Mouse (Mus musculus) macrophage (primary cell): ENCODE measurements around the gene Rasip1. TPM values are rescaled to one million over a fixed set of nuclear protein-coding genes. Genes with fewer than 3 reads are reported as not detected.
"Not testable (repeated sequence)": the region's sequence is repeated elsewhere in the genome, so short reads cannot be mapped to it uniquely, and the experiment has no call there.

ENCODE experiments used
- H3K27ac ChIP-seq: fragments of 350-480 bp; formaldehyde crosslinking; 2 replicates; pipeline ENCODE4 v1.9.0; 2021
- H3K36me3 ChIP-seq: fragments of 350-480 bp; formaldehyde crosslinking; 2 replicates; pipeline ENCODE4 v1.9.0; 2021; ENCODE audit errors: inconsistent target
- H3K4me3 ChIP-seq: fragments of 350-480 bp; formaldehyde crosslinking; 2 replicates; pipeline ENCODE4 v1.9.0; 2021; ENCODE audit errors: inconsistent target
- H3K79me2 ChIP-seq: fragments of 350-480 bp; formaldehyde crosslinking; 2 replicates; pipeline ENCODE4 v1.9.0; 2021; ENCODE audit errors: inconsistent target
- WGBS: methylation state at CpG from one replicate; pipeline ENCODE4 v1.1.7; 2026; ENCODE audit warnings: inconsistent platforms; ENCODE audit not compliant: missing documents; 5-methylcytosine and 5-hydroxymethylcytosine counted together
- polyA plus RNA-seq: library from polyadenylated mRNA; stranded (reverse); fragments of 250-400 nt; gene quantifications from 3 replicates; pipeline ENCODE4 v1.2.4, GENCODE M21; 2018; ENCODE audit warnings: inconsistent platforms

The Rasip1 gene
- polyA plus RNA-seq, 1 experiment from 2014 or later, result 0.04 TPM

DNA sequence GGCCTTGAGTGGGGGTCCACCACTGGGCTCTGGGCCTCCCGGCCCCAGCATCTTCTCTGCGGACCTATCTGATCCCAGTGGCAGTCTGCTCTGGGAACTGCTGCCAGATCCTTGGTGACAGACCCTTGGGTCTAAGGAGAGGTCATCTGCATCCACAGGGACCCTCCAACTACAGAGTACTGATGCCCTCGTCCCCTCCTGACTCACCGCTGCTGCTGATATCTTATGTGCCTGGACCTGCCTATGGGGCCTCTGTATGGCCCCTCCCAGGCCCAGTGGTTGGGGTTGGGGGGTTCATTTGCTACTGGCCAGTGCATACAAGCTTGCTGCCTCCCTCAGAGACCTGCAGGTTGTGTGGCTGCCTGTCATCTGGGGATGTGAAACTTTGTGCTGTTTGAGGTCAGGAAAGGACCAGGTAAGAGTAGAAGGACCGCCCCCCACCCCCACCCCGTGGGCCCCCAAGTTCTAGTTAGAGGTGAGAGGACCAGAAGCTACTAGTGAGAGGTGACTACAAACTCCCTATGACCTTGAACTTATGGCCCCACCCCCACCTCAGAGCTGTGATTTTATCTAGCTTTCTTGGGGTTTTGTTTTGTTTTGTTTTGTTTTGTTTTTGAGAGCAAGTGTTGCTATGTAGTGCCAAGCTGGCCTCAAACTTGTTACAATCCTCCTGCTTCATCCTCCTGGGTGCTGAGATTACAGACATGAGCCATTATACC is 17.7 kb downstream of the Rasip1 start:
- Histone ChIP-seq H3K4me3 (no peak overlapping the region), H3K36me3 (no peaks in the 10 kb centered on the region), H3K79me2 (no peaks in the 10 kb centered on the region), H3K27ac (no peak overlapping the region)
- WGBS, result 83% methylated on average over 6 of the region's 6 CpGs

DNA sequence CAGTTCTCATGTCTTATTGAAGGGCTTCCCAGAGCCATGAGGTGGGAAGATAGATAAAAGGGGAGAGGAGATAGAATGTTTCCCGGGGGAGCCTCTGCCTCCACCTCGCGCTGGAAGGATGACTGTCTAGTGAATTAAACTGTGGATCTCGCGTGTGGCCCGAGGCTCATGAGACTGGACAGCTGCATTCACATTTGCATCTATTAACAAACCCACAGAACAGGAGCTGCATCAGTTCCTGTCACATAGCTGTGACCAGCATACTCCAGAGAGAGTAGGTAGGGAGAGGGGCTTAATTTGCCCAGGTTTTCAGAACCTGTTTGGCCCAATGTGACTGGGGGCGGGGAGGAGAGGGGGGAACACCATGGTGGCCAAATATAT is 18.3 kb downstream of the Rasip1 start:
- Histone ChIP-seq H3K36me3 (no peaks in the 10 kb centered on the region), H3K79me2 (no peaks in the 10 kb centered on the region), H3K27ac (no peak overlapping the region), H3K4me3 (no peak overlapping the region)
- 88% methylated on average over 7 of the region's 7 CpGs for WGBS

DNA sequence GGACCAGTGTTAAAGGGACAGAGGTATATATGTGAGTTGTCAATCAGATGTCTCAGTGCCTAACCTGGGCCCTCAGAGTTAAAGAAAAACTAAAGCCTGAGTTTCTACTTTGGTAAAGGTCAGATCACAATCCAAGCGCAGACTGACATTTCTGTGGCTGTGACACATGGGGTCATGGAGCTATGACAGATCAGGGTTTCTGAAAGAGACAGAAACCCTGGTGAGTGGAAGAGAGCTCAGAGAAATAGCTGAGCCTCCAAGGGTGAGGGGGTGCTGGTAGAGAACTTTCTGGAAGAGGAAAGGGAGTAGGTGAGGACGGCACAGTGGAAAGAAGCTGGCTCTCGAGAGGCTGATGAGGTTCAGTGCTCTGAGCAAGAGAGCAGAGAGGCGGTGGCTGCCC is 19.4 kb downstream of the Rasip1 start:
- Histone ChIP-seq H3K79me2 (no peaks in the 10 kb centered on the region), H3K36me3 (no peaks in the 10 kb centered on the region), H3K4me3 (no peak overlapping the region), H3K27ac (no peak overlapping the region)
- 87% methylated on average over 4 of the region's 4 CpGs for WGBS

DNA sequence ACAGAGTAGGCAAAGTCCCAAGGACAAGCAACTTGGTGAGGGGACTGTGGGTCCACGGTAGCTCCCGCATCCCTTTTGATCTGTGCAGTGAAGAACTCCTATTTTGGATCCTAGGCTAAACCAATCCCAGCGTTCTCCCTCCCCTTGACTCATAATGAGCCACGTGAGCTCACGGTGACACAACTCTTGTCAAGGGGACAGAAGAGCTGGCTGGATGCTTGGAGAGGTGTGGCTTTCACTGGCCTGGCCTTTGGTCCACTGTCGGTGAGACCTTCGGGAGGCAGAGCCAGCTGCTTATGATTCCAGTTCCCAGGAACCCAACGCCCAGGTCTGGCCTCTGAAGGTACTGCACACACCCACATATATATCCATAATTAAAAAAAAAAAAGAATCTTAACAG is 22.1 kb downstream of the Rasip1 start:
- Histone ChIP-seq H3K4me3 (no peak overlapping the region), H3K36me3 (no peaks in the 10 kb centered on the region), H3K79me2 (no peaks in the 10 kb centered on the region), H3K27ac (no peak overlapping the region)
- 87% methylated on average over 7 of the region's 8 CpGs for WGBS

DNA sequence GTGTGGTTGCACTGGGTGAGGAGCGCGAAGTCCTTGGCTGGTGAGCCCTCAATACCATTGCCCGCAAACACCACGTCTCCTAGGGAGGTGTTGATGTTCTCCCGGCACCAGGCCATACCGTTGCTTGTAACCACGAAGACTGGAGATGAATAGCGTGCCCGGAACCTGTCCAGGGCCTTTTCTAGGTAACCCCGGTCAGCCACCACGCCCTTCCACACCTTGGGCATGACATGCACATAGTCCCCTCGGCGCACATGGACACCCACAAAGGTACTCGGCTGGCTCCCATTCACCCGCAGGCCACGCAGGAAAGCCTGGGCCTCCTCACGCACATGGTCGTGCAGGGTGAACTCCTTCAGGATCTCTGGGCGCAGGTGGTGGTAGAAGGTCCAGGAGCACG is 23.2 kb downstream of the Rasip1 start:
- H3K27ac ChIP-seq, H3K4me3 ChIP-seq, H3K79me2 ChIP-seq, H3K36me3 ChIP-seq: not testable (repeated sequence)
- 86% methylated on average over 6 of the region's 20 CpGs for WGBS

DNA sequence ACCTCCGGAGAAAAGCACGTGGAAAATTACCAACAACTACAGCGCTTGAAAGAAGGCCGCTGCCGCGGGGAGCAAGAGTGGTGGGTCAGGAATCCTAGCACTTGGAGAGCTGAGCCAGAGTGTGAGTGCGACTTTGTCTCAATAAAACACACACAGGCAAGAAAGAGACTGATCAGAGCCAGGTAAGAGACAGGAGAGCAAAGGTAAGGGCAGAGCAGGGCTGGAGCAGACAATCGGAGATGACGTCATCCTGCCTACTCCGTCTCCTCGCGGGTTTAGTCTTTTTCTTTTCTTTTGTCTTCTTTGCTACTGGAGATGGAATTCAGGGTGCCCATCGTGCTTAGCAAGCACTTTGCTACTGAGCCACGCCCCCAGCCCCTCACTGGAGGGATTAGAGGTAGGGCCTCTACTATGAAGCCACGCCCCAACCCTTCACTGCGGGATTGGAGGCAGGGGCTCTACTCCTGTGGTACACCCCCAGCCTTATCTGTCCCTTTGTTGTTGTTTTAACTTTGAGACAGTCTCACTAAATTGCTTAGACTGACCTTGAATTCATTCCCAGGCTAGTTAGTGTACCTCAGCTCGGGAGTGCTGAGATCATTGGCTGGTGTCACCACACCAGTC is 27.2 kb downstream of the Rasip1 start:
- Histone ChIP-seq H3K4me3 (no peak overlapping the region), H3K36me3 (no peaks in the 10 kb centered on the region), H3K79me2 (no peaks in the 10 kb centered on the region), H3K27ac (no peak overlapping the region)
- 62% methylated on average over 17 of the region's 17 CpGs for WGBS

DNA sequence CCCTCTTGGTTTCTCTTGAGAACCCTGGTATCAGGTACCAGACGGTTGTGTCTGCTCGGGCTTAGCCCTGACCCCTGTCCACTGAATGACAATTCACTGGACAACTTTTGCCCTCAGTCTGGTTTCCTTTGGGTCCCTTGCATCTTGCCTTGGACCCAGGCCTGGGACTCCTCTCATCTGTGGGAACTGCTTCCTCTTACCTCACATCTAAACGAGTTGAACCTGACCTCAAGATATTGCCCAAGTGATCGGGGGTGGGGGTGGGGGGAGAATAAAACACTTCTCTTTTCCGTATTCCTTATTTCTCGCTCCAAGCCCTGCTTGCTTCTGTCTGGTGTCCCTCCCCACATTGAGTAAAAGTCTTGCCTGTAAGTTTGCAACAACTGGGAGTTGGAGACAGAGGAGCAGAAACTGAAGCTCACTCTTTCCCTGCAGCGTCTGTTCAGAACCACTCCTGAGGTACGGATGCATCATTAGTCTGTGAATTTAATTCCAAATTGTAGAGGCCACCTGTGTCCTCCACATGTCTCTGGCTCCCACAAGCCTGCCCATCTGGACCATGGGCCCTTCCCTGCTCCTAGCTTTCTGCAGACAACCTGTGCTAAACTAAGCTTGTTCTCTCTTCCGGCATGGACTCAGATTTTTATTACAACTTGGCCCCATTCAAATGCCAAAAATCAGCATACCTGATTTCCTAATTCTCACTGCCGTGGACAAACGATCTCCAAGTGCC is 33.6 kb downstream of the Rasip1 start:
- Histone ChIP-seq H3K27ac (no peak overlapping the region), H3K4me3 (no peak overlapping the region), H3K79me2 (no peaks in the 10 kb centered on the region), H3K36me3 (no peaks in the 10 kb centered on the region)
- WGBS, result 37% methylated on average over 11 of the region's 11 CpGs

DNA sequence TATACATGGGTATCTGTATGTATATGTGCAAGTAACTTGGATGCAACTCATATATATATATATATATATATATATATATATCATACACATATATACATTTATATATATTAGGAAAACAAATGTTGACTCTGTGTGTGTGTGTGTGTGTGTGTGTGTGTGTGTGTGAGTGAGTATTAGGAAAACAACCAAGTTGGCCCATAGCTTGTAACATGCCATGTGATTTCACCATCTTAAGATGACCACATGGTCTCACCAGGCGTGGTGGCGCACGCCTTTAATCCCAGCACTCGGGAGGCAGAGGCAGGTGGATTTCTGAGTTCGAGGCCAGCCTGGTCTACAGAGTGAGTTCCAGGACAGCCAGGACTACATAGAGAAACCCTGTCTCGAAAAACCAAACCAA is 34.4 kb downstream of the Rasip1 start:
- H3K27ac ChIP-seq, result not testable (repeated sequence)

DNA sequence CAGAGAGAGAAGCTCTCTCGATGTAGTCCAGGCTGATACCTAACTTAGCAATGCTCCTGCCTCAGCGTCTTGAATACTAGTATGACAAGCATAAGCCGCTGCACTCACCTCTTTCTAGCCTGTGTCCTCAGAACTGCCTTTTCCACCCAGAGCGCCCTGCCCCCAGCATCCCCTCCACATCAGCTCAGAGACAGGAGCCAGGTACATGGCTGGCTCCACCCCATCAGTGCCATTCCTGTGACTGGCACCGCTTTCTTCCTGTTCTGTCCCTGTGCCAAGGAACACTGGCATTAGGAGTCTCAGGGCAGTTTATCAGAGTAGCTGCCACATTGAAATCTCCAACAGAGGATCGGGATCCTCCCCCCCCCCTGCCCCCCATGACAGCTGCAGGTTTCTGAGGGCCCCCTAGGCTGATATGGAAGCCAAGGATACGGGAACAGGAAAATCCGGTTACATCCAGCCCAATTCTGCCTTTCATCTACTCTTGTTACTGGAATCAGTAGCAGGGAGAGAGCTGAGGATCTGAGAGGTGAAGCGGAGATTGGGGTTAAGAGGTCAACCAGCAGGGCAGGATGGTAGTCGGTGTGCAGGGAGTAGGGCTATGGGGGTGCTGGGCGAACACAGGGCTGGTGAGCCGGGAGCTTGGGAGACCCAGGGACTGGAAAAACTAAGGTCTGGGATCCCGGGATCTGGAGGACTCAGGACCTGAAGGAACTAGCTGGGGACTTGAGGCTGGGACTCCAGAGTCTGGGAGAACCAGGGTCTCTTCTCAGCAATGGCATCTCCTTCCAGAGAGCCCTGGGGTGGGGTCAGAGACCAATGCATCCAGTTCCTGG is 38.2 kb downstream of the Rasip1 start:
- Histone ChIP-seq H3K4me3 (no peak overlapping the region), H3K79me2 (no peaks in the 10 kb centered on the region), H3K27ac (no peak overlapping the region), H3K36me3 (no peaks in the 10 kb centered on the region)
- WGBS, result 77% methylated on average over 13 of the region's 13 CpGs

More for the DNA sequence above, 34.4 kb downstream of the Rasip1 start:
- H3K4me3 ChIP-seq, H3K79me2 ChIP-seq, H3K36me3 ChIP-seq: not testable (repeated sequence)
- 87% methylated on average over 5 of the region's 6 CpGs for WGBS

DNA sequence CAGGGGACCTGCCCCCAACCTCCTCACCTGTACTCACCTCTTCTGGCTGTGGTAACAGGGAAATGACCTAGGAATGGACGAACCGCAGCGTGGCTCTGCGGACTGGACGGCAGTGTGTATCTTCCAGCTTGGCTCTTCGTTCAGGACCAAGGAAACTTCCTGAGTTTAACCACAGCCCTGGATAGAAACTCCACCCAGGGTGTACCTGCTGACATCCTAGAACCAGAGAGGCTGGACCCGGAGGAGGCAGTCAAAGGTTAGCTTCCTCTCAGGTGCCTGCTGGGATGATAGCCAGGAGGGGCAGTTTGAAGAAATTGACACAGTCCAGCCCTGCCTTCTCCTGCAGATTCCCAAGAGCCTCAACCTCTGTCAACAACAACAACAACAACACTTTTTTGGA is 38.9 kb downstream of the Rasip1 start, which contains the start of gene Fut2:
Fut2 (minus strand) TSS at position 234 of the 400 bp plus-strand sequence.
- 78% methylated on average over 7 of the region's 7 CpGs for WGBS
- H3K27ac ChIP-seq, result no peak within 1 kb of the TSS
- H3K4me3 ChIP-seq, result no peak within 1 kb of the TSS
- no peaks in the 10 kb centered on the region for H3K36me3 ChIP-seq
- H3K79me2 ChIP-seq, result no peaks in the 10 kb centered on the region

DNA sequence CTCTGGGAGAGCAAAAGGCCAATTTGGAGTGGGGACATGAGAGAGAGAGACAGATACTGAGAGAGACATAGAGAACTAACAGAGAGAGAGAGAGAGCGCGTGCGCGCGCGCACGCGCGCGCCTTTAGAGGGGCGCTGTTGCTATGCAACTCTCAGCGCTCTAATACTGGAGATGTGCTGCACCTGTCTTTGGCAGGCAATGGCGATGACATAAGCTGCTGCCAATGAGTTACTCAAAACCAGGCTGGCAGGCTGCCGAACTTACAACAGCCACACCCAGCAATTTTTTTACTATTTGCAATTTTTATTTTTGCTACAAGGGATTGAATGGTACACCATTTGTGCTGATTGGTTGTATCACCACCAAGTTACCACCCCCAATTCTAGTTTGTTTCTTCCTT is 40.5 kb downstream of the Rasip1 start:
- no peak overlapping the region for H3K4me3 ChIP-seq
- H3K79me2 ChIP-seq, result no peaks in the 10 kb centered on the region
- H3K27ac ChIP-seq, result no peak overlapping the region
- no peaks in the 10 kb centered on the region for H3K36me3 ChIP-seq
- 96% methylated on average over 14 of the region's 14 CpGs for WGBS

DNA sequence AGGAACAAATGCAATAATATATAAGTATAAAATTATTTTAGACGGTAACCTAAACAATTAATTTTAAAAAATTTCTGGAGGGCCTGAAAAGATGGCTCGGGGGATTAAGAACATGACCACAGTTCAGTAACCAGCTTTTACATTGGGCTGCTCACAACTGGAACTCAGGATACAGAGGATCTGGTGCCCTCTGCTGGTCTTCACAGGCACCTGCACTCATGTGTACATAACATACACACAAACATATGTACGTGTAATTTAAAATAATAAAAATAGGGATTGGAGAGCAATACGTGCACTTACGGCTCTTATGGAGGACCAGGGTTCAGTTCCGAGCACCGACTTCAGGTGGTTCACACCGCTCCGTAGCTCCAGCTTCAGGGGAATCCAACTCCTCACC is 41.6 kb downstream of the Rasip1 start:
- Histone ChIP-seq H3K4me3 (no peak overlapping the region), H3K36me3 (no peaks in the 10 kb centered on the region), H3K79me2 (no peaks in the 10 kb centered on the region), H3K27ac (no peak overlapping the region)
- 95% methylated on average over 9 of the region's 9 CpGs for WGBS

DNA sequence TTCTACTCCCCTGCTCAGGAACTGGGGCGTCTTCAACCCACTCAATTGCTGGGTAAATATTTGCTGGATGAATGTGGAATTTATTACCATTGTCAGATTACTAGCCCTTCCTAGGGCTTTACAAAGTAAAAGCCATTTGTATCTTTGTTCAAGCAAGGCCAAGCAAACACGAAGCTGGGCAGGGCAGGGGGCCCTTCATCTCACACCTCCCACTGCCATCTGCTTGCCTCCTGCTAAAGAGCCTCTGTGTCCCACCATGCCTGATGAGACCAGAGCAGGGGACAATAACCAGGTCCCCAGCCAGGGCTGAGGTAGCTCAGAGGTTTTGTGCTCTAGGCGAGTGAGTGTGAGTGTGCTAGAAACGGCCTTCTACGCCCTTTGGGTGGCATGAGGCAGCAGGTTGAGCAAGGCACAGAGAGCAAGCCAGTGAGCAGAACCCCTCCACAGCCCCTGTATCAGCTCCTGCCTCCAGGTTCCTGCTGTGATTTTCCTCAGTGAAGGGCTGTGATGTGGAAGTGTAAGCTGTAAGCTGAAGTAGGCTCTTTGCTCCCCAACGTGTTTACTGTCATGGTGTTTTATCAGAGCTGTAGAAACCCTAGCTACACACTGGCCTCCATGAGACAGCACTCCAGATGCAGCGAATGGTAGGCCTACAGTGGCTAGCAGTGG is 50.5 kb downstream of the Rasip1 start:
- no peak overlapping the region for H3K27ac ChIP-seq
- no peak overlapping the region for H3K4me3 ChIP-seq
- 94% methylated on average over 7 of the region's 7 CpGs for WGBS
- no peaks in the 10 kb centered on the region for H3K79me2 ChIP-seq
- no peaks in the 10 kb centered on the region for H3K36me3 ChIP-seq

DNA sequence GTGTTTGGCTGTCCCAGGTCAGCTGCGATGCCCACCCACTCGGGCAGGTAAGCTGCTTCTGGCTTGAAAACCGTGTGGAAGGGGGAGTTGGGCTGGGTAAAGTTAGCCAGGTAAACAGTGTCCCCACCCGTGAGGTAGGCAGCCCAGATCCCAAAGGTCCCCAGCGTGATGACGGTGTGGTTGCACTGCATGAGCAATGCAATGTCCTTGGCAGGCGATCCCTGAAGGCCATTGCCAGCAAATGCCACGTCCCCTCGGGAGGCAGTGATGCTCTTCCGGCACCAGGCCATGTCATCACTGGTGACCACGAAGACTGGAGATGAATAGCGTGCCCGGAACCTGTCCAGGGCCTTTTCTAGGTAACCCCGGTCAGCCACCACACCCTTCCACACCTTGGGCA is 51.2 kb downstream of the Rasip1 start:
- no peaks in the 10 kb centered on the region for H3K36me3 ChIP-seq
- 92% methylated on average over 14 of the region's 14 CpGs for WGBS
- H3K4me3 ChIP-seq, result no peak overlapping the region
- H3K27ac ChIP-seq, result no peak overlapping the region
- no peaks in the 10 kb centered on the region for H3K79me2 ChIP-seq
